Mouse (Mus musculus) stomach, embryonic 16.5 days (tissue): ENCODE results near the gene Myo1d. TPM values are rescaled to one million over a fixed set of nuclear protein-coding genes. Genes with fewer than 3 reads are reported as not detected.

Experiments
- ATAC-seq: fragments of 200-750 bp; cut with Nextera tagmentation; 2 replicates; pipeline ENCODE4 v1.8.0; 2017; ENCODE audit warnings: moderate number of reproducible peaks, moderate TSS enrichment; ENCODE audit not compliant: insufficient read depth, low FRiP score
- H3K27ac ChIP-seq: fragments of 300-500 bp; sonication (generic); 2 replicates; pipeline ENCODE4 v1.5.1; 2014; ENCODE audit warnings: low read length
- H3K27me3 ChIP-seq: fragments of 300-500 bp; sonication (generic); 2 replicates; pipeline ENCODE4 v1.6.1; 2014; ENCODE audit warnings: low read length, control low read depth, mixed read lengths; ENCODE audit not compliant: control insufficient read depth, insufficient read depth
- H3K36me3 ChIP-seq: fragments of 300-500 bp; sonication (generic); 2 replicates; pipeline ENCODE4 v1.6.1; 2014; ENCODE audit warnings: low read length; ENCODE audit not compliant: control insufficient read depth, insufficient read depth
- H3K4me1 ChIP-seq: fragments of 300-500 bp; sonication (generic); 2 replicates; pipeline ENCODE4 v1.6.1; 2014; ENCODE audit warnings: low read length, control low read depth, mixed read lengths; ENCODE audit not compliant: control insufficient read depth, insufficient read depth
- H3K4me2 ChIP-seq: fragments of 300-500 bp; sonication (generic); 2 replicates; pipeline ENCODE4 v1.6.1; 2014; ENCODE audit warnings: low read depth, low read length, mixed read lengths
- H3K4me3 ChIP-seq: fragments of 300-500 bp; sonication (generic); replicated peaks from 2 replicates; pipeline ENCODE4 v1.5.1; 2014; ENCODE audit warnings: mild to moderate bottlenecking, low read length
- H3K9ac ChIP-seq: fragments of 300-500 bp; sonication (generic); 2 replicates; pipeline ENCODE4 v1.6.1; 2014; ENCODE audit warnings: low read length
- H3K9me3 ChIP-seq: fragments of 300-500 bp; sonication (generic); replicated peaks from 2 replicates; pipeline ENCODE4 v1.6.1; 2016; ENCODE audit warnings: low read length, control low read depth; ENCODE audit not compliant: control insufficient read depth
- WGBS: fragments of 180-500 bp; shearing (Covaris S2); extraction: QIAGEN DNeasy Blood & Tissue Kit; methylation state at CpG from one replicate; pipeline ENCODE4 v1.1.7; 2014; 5-methylcytosine and 5-hydroxymethylcytosine counted together
- polyA plus RNA-seq: library from polyadenylated mRNA; unstranded; fragments of >200 nt; fragmentation: Nextera tagmentation; extraction: Ambion mirVana; gene quantifications from 2 replicates; pipeline ENCODE4 v1.2.1, GENCODE M21; 2015

Myo1d gene
- polyA plus RNA-seq, 1 experiment from 2014 or later, result 33.8 TPM

- no peaks in the 10 kb centered on the region for H3K27me3 ChIP-seq
- H3K4me1 ChIP-seq, result 0 out of 2 replicates have a peak, but pooled peaks cover 3% of the 10 kb centered on the region
- no peak overlapping the region for H3K9ac ChIP-seq
- H3K4me3 ChIP-seq, result no peak overlapping the region
- no peaks in the 10 kb centered on the region for H3K9me3 ChIP-seq
- no peak overlapping the region for H3K27ac ChIP-seq
- ATAC-seq, result no peak; the same call in 1 of the 2 replicates
- 43% methylated on average over 13 of the region's 13 CpGs for WGBS
- no peaks in the 10 kb centered on the region for H3K36me3 ChIP-seq
- no peak overlapping the region for H3K4me2 ChIP-seq
These were observed 275.9 kb downstream of the Myo1d start for GRCm38 (mm10) chr11:80503726-80504452.

GRCm38 (mm10) chr11:80503281-80503680 is 276.5 kb downstream of the Myo1d start:
- no peaks in the 10 kb centered on the region for H3K9me3 ChIP-seq
- no peak overlapping the region for H3K4me3 ChIP-seq
- WGBS, result 86% methylated on average over 6 of the region's 6 CpGs
- H3K4me1 ChIP-seq, result 0 out of 2 replicates have a peak, but pooled peaks cover 3% of the 10 kb centered on the region
- no peak overlapping the region for H3K9ac ChIP-seq
- H3K27ac ChIP-seq, result no peak overlapping the region
- no peaks in the 10 kb centered on the region for H3K36me3 ChIP-seq
- no peaks in the 10 kb centered on the region for H3K27me3 ChIP-seq
- no peak overlapping the region for H3K4me2 ChIP-seq
- no peak for ATAC-seq

- Histone ChIP-seq H3K27ac (no peak overlapping the region), H3K9ac (no peak overlapping the region), H3K4me3 (no peak overlapping the region), H3K4me1 (0 out of 2 replicates have a peak, but pooled peaks cover 3% of the 10 kb centered on the region), H3K36me3 (no peaks in the 10 kb centered on the region), H3K27me3 (no peaks in the 10 kb centered on the region), H3K4me2 (no peak overlapping the region), H3K9me3 (no peaks in the 10 kb centered on the region)
- 64% methylated on average over 4 of the region's 4 CpGs for WGBS
- no peak for ATAC-seq
These were observed 280.3 kb downstream of the Myo1d start for GRCm38 (mm10) chr11:80499550-80499952.

- Histone ChIP-seq H3K27ac (no peak overlapping the region), H3K4me3 (no peak overlapping the region), H3K36me3 (no peaks in the 10 kb centered on the region), H3K9ac (no peak overlapping the region), H3K27me3 (no peaks in the 10 kb centered on the region), H3K9me3 (no peaks in the 10 kb centered on the region), H3K4me1 (0 out of 2 replicates have a peak, but pooled peaks cover 3% of the 10 kb centered on the region), H3K4me2 (no peak overlapping the region)
- peak; percentile 60; the same call in 1 of the 2 replicates for ATAC-seq
- 67% methylated on average over 11 of the region's 11 CpGs for WGBS
These were observed 281.3 kb downstream of the Myo1d start for GRCm38 (mm10) chr11:80498328-80499070.

GRCm38 (mm10) chr11:80497225-80497919 is 282.5 kb downstream of the Myo1d start:
- 0 out of 2 replicates have a peak, but pooled peaks cover 3% of the 10 kb centered on the region for H3K4me1 ChIP-seq
- 78% methylated on average over 10 of the region's 10 CpGs for WGBS

GRCm38 (mm10) chr11:80496640-80497039 is 283.2 kb downstream of the Myo1d start:
- Histone ChIP-seq H3K27ac (no peak overlapping the region), H3K4me3 (no peak overlapping the region), H3K4me1 (0 out of 2 replicates have a peak, but pooled peaks cover 3% of the 10 kb centered on the region), H3K4me2 (no peak overlapping the region), H3K27me3 (no peaks in the 10 kb centered on the region), H3K9ac (no peak overlapping the region), H3K36me3 (no peaks in the 10 kb centered on the region), H3K9me3 (no peaks in the 10 kb centered on the region)
- ATAC-seq, result no peak
- 64% methylated on average over 1 of the region's 1 CpGs for WGBS

More at GRCm38 (mm10) chr11:80497225-80497919, 282.5 kb downstream of the Myo1d start:
- H3K4me3 ChIP-seq, result no peak overlapping the region
- no peaks in the 10 kb centered on the region for H3K9me3 ChIP-seq
- ATAC-seq, result no peak
- H3K27me3 ChIP-seq, result no peaks in the 10 kb centered on the region
- H3K4me2 ChIP-seq, result no peak overlapping the region
- no peaks in the 10 kb centered on the region for H3K36me3 ChIP-seq
- H3K9ac ChIP-seq, result no peak overlapping the region
- no peak overlapping the region for H3K27ac ChIP-seq

GRCm38 (mm10) chr11:80495972-80496371 is 283.9 kb downstream of the Myo1d start:
- Histone ChIP-seq H3K4me1 (0 out of 2 replicates have a peak, but pooled peaks cover 3% of the 10 kb centered on the region), H3K4me2 (no peak overlapping the region), H3K4me3 (no peak overlapping the region), H3K27ac (no peak overlapping the region), H3K36me3 (no peaks in the 10 kb centered on the region), H3K9me3 (no peaks in the 10 kb centered on the region), H3K27me3 (no peaks in the 10 kb centered on the region), H3K9ac (no peak overlapping the region)
- ATAC-seq, result no peak
- WGBS, result 85% methylated on average over 6 of the region's 6 CpGs

- H3K4me1 ChIP-seq, result 0 out of 2 replicates have a peak, but pooled peaks cover 3% of the 10 kb centered on the region
- H3K36me3 ChIP-seq, result no peaks in the 10 kb centered on the region
- ATAC-seq, result no peak
- H3K4me3 ChIP-seq, result no peak overlapping the region
- WGBS, result 83% methylated on average over 9 of the region's 9 CpGs
- H3K4me2 ChIP-seq, result no peak overlapping the region
- no peak overlapping the region for H3K9ac ChIP-seq
- H3K27me3 ChIP-seq, result no peaks in the 10 kb centered on the region
- H3K9me3 ChIP-seq, result no peaks in the 10 kb centered on the region
- H3K27ac ChIP-seq, result no peak overlapping the region
These were observed 285.0 kb downstream of the Myo1d start for GRCm38 (mm10) chr11:80494852-80495251.
